Mouse (Mus musculus) embryo, embryonic 11.5 days (tissue): ENCODE data around the gene Fsd1.

Source experiments
- DNase-seq: peaks from one replicate; pipeline ENCODE4 v3.0.0-alpha.2; 2012; ENCODE audit warnings: low read depth, low spot score

Fsd1 gene

GRCm38 (mm10) chr17:56009088-56009961, 23.0 kb downstream of the Fsd1 start:
- peak; percentile 83 for DNase-seq

- DNase-seq: no peak
Measured at GRCm38 (mm10) chr17:56009962-56010240, 23.6 kb downstream of the Fsd1 start.

GRCm38 (mm10) chr17:56010255-56010654, 23.9 kb downstream of the Fsd1 start:
- no peak for DNase-seq

- DNase-seq: peak; percentile 47
Measured at GRCm38 (mm10) chr17:56010681-56011080, 24.4 kb downstream of the Fsd1 start.

- DNase-seq: no peak
Measured at GRCm38 (mm10) chr17:56011441-56011840, 25.1 kb downstream of the Fsd1 start.

- no peak for DNase-seq
Measured at GRCm38 (mm10) chr17:56015293-56015692, 29.0 kb downstream of the Fsd1 start.

GRCm38 (mm10) chr17:56016382-56016781, 30.1 kb downstream of the Fsd1 start:
- DNase-seq: no peak

- DNase-seq: no peak
Measured at GRCm38 (mm10) chr17:56016793-56017785, 30.8 kb downstream of the Fsd1 start.

GRCm38 (mm10) chr17:56017848-56018247, 31.5 kb downstream of the Fsd1 start:
- DNase-seq: no peak

- DNase-seq: no peak
Measured at GRCm38 (mm10) chr17:56018347-56019131, 32.2 kb downstream of the Fsd1 start.

- no peak for DNase-seq
Measured at GRCm38 (mm10) chr17:56020400-56021084, 34.2 kb downstream of the Fsd1 start.

- no peak for DNase-seq
Measured at GRCm38 (mm10) chr17:56021161-56021910, 35.0 kb downstream of the Fsd1 start.

- DNase-seq: no peak
Measured at GRCm38 (mm10) chr17:56022131-56022988, 36.1 kb downstream of the Fsd1 start.

- no peak for DNase-seq
Measured at GRCm38 (mm10) chr17:56022989-56023290, 36.6 kb downstream of the Fsd1 start.

- DNase-seq: no peak
Measured at GRCm38 (mm10) chr17:56023386-56023785, 37.1 kb downstream of the Fsd1 start.

GRCm38 (mm10) chr17:56024476-56024875, 38.2 kb downstream of the Fsd1 start:
- no peak for DNase-seq

GRCm38 (mm10) chr17:56024931-56025330, 38.6 kb downstream of the Fsd1 start:
- DNase-seq: no peak

GRCm38 (mm10) chr17:56026303-56026702, 40.0 kb downstream of the Fsd1 start:
- no peak for DNase-seq

GRCm38 (mm10) chr17:56026881-56027280, 40.6 kb downstream of the Fsd1 start:
- DNase-seq: no peak
